Mouse (Mus musculus): ENCODE data around the gene Krtap17-1. TPM values are rescaled to one million over a fixed set of nuclear protein-coding genes. Genes with fewer than 3 reads are reported as not detected.

Krtap17-1 gene
- polyA plus RNA-seq, 1 experiment from 2014 or later: not detected

- Histone ChIP-seq H3K9ac (no peak overlapping the region), H3K27ac (no peak overlapping the region), H3K4me1 (no peaks in the 10 kb centered on the region), H3K4me3 (replicated peaks) (no peak overlapping the region), H3K4me2 (no peak overlapping the region), H3K27me3 (peaks cover 14% of the 10 kb centered on the region), H3K36me3 (replicated peaks) (no peaks in the 10 kb centered on the region), H3K9me3 (no peaks in the 10 kb centered on the region)
- no peak for ATAC-seq (ENCODE audit: low FRiP score)
- 78% methylated on average over 4 of the region's 4 CpGs for WGBS
Measured at GRCm38 (mm10) chr11:99994384-99994661, 529 bp upstream of the Krtap17-1 start.

GRCm38 (mm10) chr11:99990571-99990970 lies 3.2 kb downstream of the Krtap17-1 start:
- 72% methylated on average over 3 of the region's 3 CpGs for WGBS
- Histone ChIP-seq H3K9ac (no peak overlapping the region), H3K36me3 (replicated peaks) (no peaks in the 10 kb centered on the region), H3K4me3 (replicated peaks) (no peak overlapping the region), H3K4me2 (no peak overlapping the region), H3K27ac (no peak overlapping the region), H3K4me1 (no peaks in the 10 kb centered on the region), H3K9me3 (no peaks in the 10 kb centered on the region), H3K27me3 (peaks cover 14% of the 10 kb centered on the region)
- no peak for ATAC-seq (ENCODE audit: low FRiP score)

- no peaks in the 10 kb centered on the region for H3K9me3 ChIP-seq
Measured at GRCm38 (mm10) chr11:99989881-99990405, 3.9 kb downstream of the Krtap17-1 start.

GRCm38 (mm10) chr11:99988530-99988929 lies 5.3 kb downstream of the Krtap17-1 start:
- no peaks in the 10 kb centered on the region for H3K4me1 ChIP-seq
- H3K4me2 ChIP-seq: no peak overlapping the region
- H3K27ac ChIP-seq: no peak overlapping the region
- ATAC-seq (ENCODE audit: low FRiP score): no peak
- peaks cover 9% of the 10 kb centered on the region for H3K27me3 ChIP-seq
- H3K9me3 ChIP-seq: no peaks in the 10 kb centered on the region
- WGBS: 86% methylated on average over 3 of the region's 3 CpGs
- H3K4me3 ChIP-seq (replicated peaks): no peak overlapping the region
- no peak overlapping the region for H3K9ac ChIP-seq
- no peaks in the 10 kb centered on the region for H3K36me3 ChIP-seq (replicated peaks)

More at GRCm38 (mm10) chr11:99989881-99990405, 3.9 kb downstream of the Krtap17-1 start:
- H3K4me1 ChIP-seq: no peaks in the 10 kb centered on the region
- H3K9ac ChIP-seq: no peak overlapping the region
- H3K4me3 ChIP-seq (replicated peaks): no peak overlapping the region
- H3K36me3 ChIP-seq (replicated peaks): no peaks in the 10 kb centered on the region
- peaks cover 14% of the 10 kb centered on the region for H3K27me3 ChIP-seq
- H3K4me2 ChIP-seq: no peak overlapping the region
- ATAC-seq (ENCODE audit: low FRiP score): no peak
- WGBS: 85% methylated on average over 6 of the region's 6 CpGs
- no peak overlapping the region for H3K27ac ChIP-seq

GRCm38 (mm10) chr11:99986180-99986647 lies 7.6 kb downstream of the Krtap17-1 start, which contains the start of gene Krtap16-1:
Gene Krtap16-1 (minus strand): TSS chr11:99986597.
- Histone ChIP-seq H3K9ac (no peak within 1 kb of the TSS), H3K27me3 (no peaks in the 10 kb centered on the region), H3K4me1 (no peaks in the 10 kb centered on the region), H3K4me2 (no peak within 1 kb of the TSS), H3K36me3 (replicated peaks) (no peaks in the 10 kb centered on the region), H3K4me3 (replicated peaks) (no peak within 1 kb of the TSS), H3K27ac (no peak within 1 kb of the TSS), H3K9me3 (no peaks in the 10 kb centered on the region)
- no peak for ATAC-seq (ENCODE audit: low FRiP score)
- 88% methylated on average over 8 of the region's 8 CpGs for WGBS

- Histone ChIP-seq H3K27ac (no peak overlapping the region), H3K9me3 (no peaks in the 10 kb centered on the region), H3K4me1 (no peaks in the 10 kb centered on the region), H3K36me3 (replicated peaks) (no peaks in the 10 kb centered on the region), H3K4me2 (no peak overlapping the region), H3K9ac (no peak overlapping the region), H3K27me3 (no peaks in the 10 kb centered on the region), H3K4me3 (replicated peaks) (no peak overlapping the region)
- WGBS: 87% methylated on average over 20 of the region's 20 CpGs
- ATAC-seq (ENCODE audit: low FRiP score): no peak
Measured at GRCm38 (mm10) chr11:99985291-99986092, 8.3 kb downstream of the Krtap17-1 start.

- no peak for ATAC-seq (ENCODE audit: low FRiP score)
- Histone ChIP-seq H3K27me3 (no peaks in the 10 kb centered on the region), H3K36me3 (replicated peaks) (no peaks in the 10 kb centered on the region), H3K4me3 (replicated peaks) (no peak overlapping the region), H3K4me2 (no peak overlapping the region), H3K27ac (no peak overlapping the region), H3K9me3 (no peaks in the 10 kb centered on the region), H3K4me1 (no peaks in the 10 kb centered on the region), H3K9ac (no peak overlapping the region)
- 93% methylated on average over 1 of the region's 1 CpGs for WGBS
Measured at GRCm38 (mm10) chr11:99983442-99983841, 10.4 kb downstream of the Krtap17-1 start.

- no peak for ATAC-seq (ENCODE audit: low FRiP score)
- no peak overlapping the region for H3K9ac ChIP-seq
- no peak overlapping the region for H3K27ac ChIP-seq
- H3K4me1 ChIP-seq: no peaks in the 10 kb centered on the region
- no peaks in the 10 kb centered on the region for H3K36me3 ChIP-seq (replicated peaks)
- no peak overlapping the region for H3K4me3 ChIP-seq (replicated peaks)
- no peak overlapping the region for H3K4me2 ChIP-seq
- H3K27me3 ChIP-seq: no peaks in the 10 kb centered on the region
- H3K9me3 ChIP-seq: no peaks in the 10 kb centered on the region
- WGBS: 90% methylated on average over 9 of the region's 9 CpGs
Measured at GRCm38 (mm10) chr11:99982731-99983130, 11.1 kb downstream of the Krtap17-1 start.

- no peak for ATAC-seq (ENCODE audit: low FRiP score)
- Histone ChIP-seq H3K4me3 (replicated peaks) (no peak within 1 kb of the TSS), H3K4me1 (no peaks in the 10 kb centered on the region), H3K9ac (no peak within 1 kb of the TSS), H3K27ac (no peak within 1 kb of the TSS), H3K27me3 (no peaks in the 10 kb centered on the region), H3K9me3 (no peaks in the 10 kb centered on the region), H3K4me2 (no peak within 1 kb of the TSS), H3K36me3 (replicated peaks) (no peaks in the 10 kb centered on the region)
- 81% methylated on average over 5 of the region's 5 CpGs for WGBS
Measured at GRCm38 (mm10) chr11:99978953-99979352, 14.8 kb downstream of the Krtap17-1 start, which contains the start of gene Krtap29-1. Gene Krtap29-1 (minus strand): TSS chr11:99979053.

- no peak for ATAC-seq (ENCODE audit: low FRiP score)
- no peaks in the 10 kb centered on the region for H3K4me1 ChIP-seq
Measured at GRCm38 (mm10) chr11:99965961-99966360, 27.8 kb downstream of the Krtap17-1 start.

GRCm38 (mm10) chr11:99964213-99964612 lies 29.6 kb downstream of the Krtap17-1 start:
- H3K27ac ChIP-seq: no peak overlapping the region
- no peak overlapping the region for H3K4me3 ChIP-seq (replicated peaks)
- H3K9ac ChIP-seq: no peak overlapping the region
- no peak for ATAC-seq (ENCODE audit: low FRiP score)
- no peaks in the 10 kb centered on the region for H3K27me3 ChIP-seq
- H3K4me2 ChIP-seq: no peak overlapping the region
- H3K9me3 ChIP-seq: no peaks in the 10 kb centered on the region
- H3K4me1 ChIP-seq: no peaks in the 10 kb centered on the region
- WGBS: 52% methylated on average over 6 of the region's 6 CpGs
- no peaks in the 10 kb centered on the region for H3K36me3 ChIP-seq (replicated peaks)

More at GRCm38 (mm10) chr11:99965961-99966360, 27.8 kb downstream of the Krtap17-1 start:
- Histone ChIP-seq H3K9ac (no peak overlapping the region), H3K4me3 (replicated peaks) (no peak overlapping the region), H3K9me3 (no peaks in the 10 kb centered on the region), H3K4me2 (no peak overlapping the region), H3K27me3 (no peaks in the 10 kb centered on the region), H3K36me3 (replicated peaks) (no peaks in the 10 kb centered on the region), H3K27ac (no peak overlapping the region)
- 87% methylated on average over 2 of the region's 2 CpGs for WGBS

GRCm38 (mm10) chr11:99948175-99948574 lies 45.6 kb downstream of the Krtap17-1 start, which contains the start of gene Krtap9-5:
Gene Krtap9-5 (plus strand): TSS chr11:99948475.
- Histone ChIP-seq H3K9ac (no peak within 1 kb of the TSS), H3K27ac (peak within 1 kb of the TSS; percentile 56)
- 94% methylated on average over 2 of the region's 2 CpGs for WGBS

More at GRCm38 (mm10) chr11:99948175-99948574, 45.6 kb downstream of the Krtap17-1 start, which contains the start of gene Krtap9-5:
- H3K4me3 ChIP-seq (replicated peaks): no peak within 1 kb of the TSS
- no peaks in the 10 kb centered on the region for H3K36me3 ChIP-seq (replicated peaks)
- H3K9me3 ChIP-seq: 0 out of 2 replicates have a peak, but pooled peaks cover 6% of the 10 kb centered on the region
- ATAC-seq (ENCODE audit: low FRiP score): no peak
- H3K4me1 ChIP-seq: peaks cover 4% of the 10 kb centered on the region; the same call in 1 of the 2 replicates
- H3K27me3 ChIP-seq: no peaks in the 10 kb centered on the region; the same call in 1 of the 2 replicates
- no peak within 1 kb of the TSS for H3K4me2 ChIP-seq

Data from forebrain, embryonic 12.5 days (tissue).